Mouse (Mus musculus) liver, embryonic 13.5 days (tissue): ENCODE measurements around the gene Relb. TPM values are rescaled to one million over a fixed set of nuclear protein-coding genes. Genes with fewer than 3 reads are reported as not detected.
"Not testable (repeated sequence)": the region's sequence is repeated elsewhere in the genome, so short reads cannot be mapped to it uniquely, and the experiment has no call there.

Experiments
- ATAC-seq: fragments of 200-750 bp; cut with Nextera tagmentation; 2 replicates; pipeline ENCODE4 v1.8.0; 2017; ENCODE audit warnings: low read depth, mild to moderate bottlenecking, moderate number of reproducible peaks, moderate library complexity
- DNase-seq: peaks from one replicate; pipeline ENCODE4 v3.0.0; 2022
- H3K27ac ChIP-seq: fragments of 300-500 bp; sonication (generic); 2 replicates; pipeline ENCODE4 v1.5.1; 2015; ENCODE audit warnings: moderate library complexity, mild to moderate bottlenecking, inconsistent platforms
- H3K27me3 ChIP-seq: fragments of 300-500 bp; sonication (generic); 2 replicates; pipeline ENCODE4 v1.6.1; 2015; ENCODE audit warnings: mild to moderate bottlenecking, inconsistent platforms
- H3K36me3 ChIP-seq: fragments of 300-500 bp; sonication (generic); 2 replicates; pipeline ENCODE4 v1.6.1; 2015; ENCODE audit warnings: mild to moderate bottlenecking, inconsistent platforms
- H3K4me1 ChIP-seq: fragments of 300-500 bp; sonication (generic); replicated peaks from 2 replicates; pipeline ENCODE4 v1.6.1; 2015; ENCODE audit warnings: inconsistent platforms
- H3K4me2 ChIP-seq: fragments of 300-500 bp; sonication (generic); 2 replicates; pipeline ENCODE4 v1.6.1; 2015; ENCODE audit warnings: inconsistent platforms, mild to moderate bottlenecking, moderate library complexity
- H3K4me3 ChIP-seq: fragments of 300-500 bp; sonication (generic); replicated peaks from 2 replicates; pipeline ENCODE4 v1.5.1; 2015; ENCODE audit warnings: mild to moderate bottlenecking, inconsistent platforms
- H3K9ac ChIP-seq: fragments of 300-500 bp; sonication (generic); 2 replicates; pipeline ENCODE4 v1.6.1; 2015; ENCODE audit warnings: mild to moderate bottlenecking, inconsistent platforms
- H3K9me3 ChIP-seq: fragments of 300-500 bp; sonication (generic); replicated peaks from 2 replicates; pipeline ENCODE4 v1.6.1; 2016; ENCODE audit warnings: inconsistent platforms
- whole genome bisulfite sequencing: fragments of 180-500 bp; shearing (Covaris S2); methylation state at CpG from one replicate; pipeline ENCODE4 v1.1.7; 2015; ENCODE audit not compliant: insufficient replicate concordance; 5-methylcytosine and 5-hydroxymethylcytosine counted together
- polyA plus RNA-seq: library from polyadenylated mRNA; unstranded; fragments of >200 nt; fragmentation: Nextera tagmentation; extraction: Ambion mirVana; gene quantifications from 2 replicates; pipeline ENCODE4 v1.2.1, GENCODE M21; 2015

Gene Relb
- polyA plus RNA-seq, 1 experiment from 2014 or later: 1.6 TPM

GRCm38 (mm10) chr7:19604606-19605214 is 24.5 kb downstream of the Relb start:
- not testable (repeated sequence) for H3K27ac ChIP-seq, H3K9me3 ChIP-seq, H3K27me3 ChIP-seq, DNase-seq, H3K9ac ChIP-seq
- H3K36me3 ChIP-seq: peaks cover 27% of the 10 kb centered on the region
- peak overlapping the region; percentile 97 for H3K4me3 ChIP-seq
- 0 out of 2 replicates have a peak, but pooled peaks have one; percentile 1 for ATAC-seq
- H3K4me2 ChIP-seq: peak overlapping the region; percentile 87
- 54% methylated on average over 10 of the region's 10 CpGs for WGBS
- peaks cover 38% of the 10 kb centered on the region for H3K4me1 ChIP-seq

- no peaks in the 10 kb centered on the region for H3K27me3 ChIP-seq
- H3K4me1 ChIP-seq: peaks cover 38% of the 10 kb centered on the region
- ATAC-seq: peak; percentile 93
- DNase-seq: peak; percentile 92
- peaks cover 34% of the 10 kb centered on the region for H3K36me3 ChIP-seq
- H3K27ac ChIP-seq: peak within 1 kb of the TSS; percentile 84
- H3K4me3 ChIP-seq: peak within 1 kb of the TSS; percentile 97
- peak within 1 kb of the TSS; percentile 87 for H3K4me2 ChIP-seq
- no peaks in the 10 kb centered on the region for H3K9me3 ChIP-seq
- WGBS: under 1% methylated on average over 57 of the region's 57 CpGs
- H3K9ac ChIP-seq: peak within 1 kb of the TSS; percentile 95
These were observed 25.2 kb downstream of the Relb start, which contains the start of gene Clasrp for GRCm38 (mm10) chr7:19603849-19604605. Gene Clasrp, minus strand, starts transcription at chr7:19604486.

- Histone ChIP-seq H3K36me3 (peaks cover 43% of the 10 kb centered on the region), H3K27me3 (no peaks in the 10 kb centered on the region), H3K4me2 (peak overlapping the region; percentile 87), H3K9me3 (no peaks in the 10 kb centered on the region), H3K4me1 (peaks cover 38% of the 10 kb centered on the region), H3K9ac (peak overlapping the region; percentile 95), H3K27ac (no peak overlapping the region), H3K4me3 (peak overlapping the region; percentile 97)
- no peak for DNase-seq
- WGBS: 62% methylated on average over 12 of the region's 12 CpGs
- ATAC-seq: no peak
These were observed 26.2 kb downstream of the Relb start for GRCm38 (mm10) chr7:19603055-19603454.

GRCm38 (mm10) chr7:19600562-19600961 is 28.7 kb downstream of the Relb start:
- Histone ChIP-seq H3K27me3 (no peaks in the 10 kb centered on the region), H3K9ac (no peak overlapping the region), H3K36me3 (peaks cover 58% of the 10 kb centered on the region), H3K4me2 (no peak overlapping the region), H3K4me1 (peaks cover 38% of the 10 kb centered on the region), H3K9me3 (no peaks in the 10 kb centered on the region), H3K27ac (no peak overlapping the region), H3K4me3 (no peak overlapping the region)
- DNase-seq (no peak), ATAC-seq (no peak)
- 82% methylated on average over 5 of the region's 5 CpGs for WGBS

- 40% methylated on average over 10 of the region's 10 CpGs for WGBS
These were observed 36.0 kb downstream of the Relb start for GRCm38 (mm10) chr7:19593061-19593730.

GRCm38 (mm10) chr7:19589917-19590316 is 39.3 kb downstream of the Relb start:
- Histone ChIP-seq H3K9ac (no peak overlapping the region), H3K4me3 (no peak overlapping the region), H3K9me3 (no peaks in the 10 kb centered on the region), H3K36me3 (peaks cover 98% of the 10 kb centered on the region), H3K4me1 (peaks cover 22% of the 10 kb centered on the region), H3K27me3 (no peaks in the 10 kb centered on the region), H3K4me2 (no peak overlapping the region), H3K27ac (no peak overlapping the region)
- WGBS: 47% methylated on average over 3 of the region's 3 CpGs
- ATAC-seq: peak; percentile 32
- peak; percentile 72 for DNase-seq

More at GRCm38 (mm10) chr7:19593061-19593730, 36.0 kb downstream of the Relb start:
- Histone ChIP-seq H3K27ac (peak overlapping the region; percentile 66), H3K9ac (peak overlapping the region; percentile 28; the same call in 1 of the 2 replicates), H3K36me3 (peaks cover 88% of the 10 kb centered on the region), H3K4me2 (0 out of 2 replicates have a peak overlapping the region, but pooled peaks have one; percentile 17), H3K27me3 (no peaks in the 10 kb centered on the region), H3K4me1 (peaks cover 22% of the 10 kb centered on the region), H3K9me3 (no peaks in the 10 kb centered on the region), H3K4me3 (no peak overlapping the region)
- peak; percentile 84 for ATAC-seq
- peak; percentile 37 for DNase-seq

- peaks cover 20% of the 10 kb centered on the region for H3K4me1 ChIP-seq
- no peaks in the 10 kb centered on the region for H3K9me3 ChIP-seq
- no peaks in the 10 kb centered on the region for H3K27me3 ChIP-seq
- DNase-seq (peak; percentile 51), ATAC-seq (no peak)
- H3K36me3 ChIP-seq: peaks cover 99% of the 10 kb centered on the region
- WGBS: 36% methylated on average over 3 of the region's 3 CpGs
- no peak overlapping the region for H3K4me2 ChIP-seq
- no peak overlapping the region for H3K4me3 ChIP-seq
- H3K9ac ChIP-seq: no peak overlapping the region
- no peak overlapping the region for H3K27ac ChIP-seq
These were observed 40.0 kb downstream of the Relb start for GRCm38 (mm10) chr7:19589207-19589606.

- no peak overlapping the region for H3K9ac ChIP-seq
- DNase-seq (no peak), ATAC-seq (no peak)
- no peak overlapping the region for H3K27ac ChIP-seq
- WGBS: 93% methylated on average over 46 of the region's 46 CpGs
- no peak overlapping the region for H3K4me3 ChIP-seq
- H3K9me3 ChIP-seq: no peaks in the 10 kb centered on the region
- no peaks in the 10 kb centered on the region for H3K4me1 ChIP-seq
- H3K4me2 ChIP-seq: no peak overlapping the region
- peaks cover 99% of the 10 kb centered on the region for H3K36me3 ChIP-seq
- no peaks in the 10 kb centered on the region for H3K27me3 ChIP-seq
These were observed 43.0 kb downstream of the Relb start for GRCm38 (mm10) chr7:19586269-19586668.

GRCm38 (mm10) chr7:19580634-19581033 is 48.6 kb downstream of the Relb start:
- Histone ChIP-seq H3K4me1 (peaks cover 40% of the 10 kb centered on the region), H3K4me3 (no peak overlapping the region), H3K27ac (no peak overlapping the region), H3K4me2 (no peak overlapping the region), H3K36me3 (peaks cover 61% of the 10 kb centered on the region), H3K9ac (no peak overlapping the region), H3K9me3 (no peaks in the 10 kb centered on the region), H3K27me3 (peaks cover 16% of the 10 kb centered on the region; the same call in 1 of the 2 replicates)
- ATAC-seq (no peak), DNase-seq (no peak)
- WGBS: 84% methylated on average over 8 of the region's 8 CpGs

GRCm38 (mm10) chr7:19579751-19580150 is 49.5 kb downstream of the Relb start:
- Histone ChIP-seq H3K4me2 (no peak overlapping the region), H3K4me1 (peaks cover 48% of the 10 kb centered on the region), H3K36me3 (peaks cover 52% of the 10 kb centered on the region), H3K9ac (no peak overlapping the region), H3K4me3 (no peak overlapping the region), H3K27ac (no peak overlapping the region), H3K27me3 (peaks cover 16% of the 10 kb centered on the region; the same call in 1 of the 2 replicates), H3K9me3 (no peaks in the 10 kb centered on the region)
- ATAC-seq (no peak), DNase-seq (no peak)
- 87% methylated on average over 10 of the region's 10 CpGs for WGBS

GRCm38 (mm10) chr7:19578436-19578835 is 50.8 kb downstream of the Relb start:
- Histone ChIP-seq H3K27me3 (peaks cover 16% of the 10 kb centered on the region; the same call in 1 of the 2 replicates), H3K36me3 (peaks cover 39% of the 10 kb centered on the region), H3K4me2 (peak overlapping the region; percentile 96), H3K9ac (peak overlapping the region; percentile 73; the same call in 1 of the 2 replicates), H3K9me3 (no peaks in the 10 kb centered on the region), H3K27ac (no peak overlapping the region), H3K4me1 (peaks cover 61% of the 10 kb centered on the region), H3K4me3 (peak overlapping the region; percentile 61; the same call in 1 of the 2 replicates)
- 52% methylated on average over 4 of the region's 4 CpGs for WGBS
- no peak for ATAC-seq
- no peak for DNase-seq
